Mouse (Mus musculus) midbrain, postnatal 0 days (tissue): ENCODE measurements at regions not wholly inside any gene's neighbourhood (a gene's known extent, or its start where the extent isn't known, plus 50 kb on each side); places are given as distances from the start of the nearest gene placed in this dataset.

ENCODE experiments used
- ATAC-seq: fragments of 200-750 bp; cut with Nextera tagmentation; 2 replicates; pipeline ENCODE4 v1.8.0; 2017; ENCODE audit warnings: moderate number of reproducible peaks, mild to moderate bottlenecking, moderate TSS enrichment, moderate library complexity; ENCODE audit not compliant: low FRiP score
- DNase-seq: peaks from one replicate; pipeline ENCODE4 v3.0.0-alpha.2; 2015; ENCODE audit warnings: low spot score
- H3K27ac ChIP-seq: fragments of 300-500 bp; sonication (generic); 2 replicates; pipeline ENCODE4 v1.5.1; 2014; ENCODE audit warnings: low read depth, mild to moderate bottlenecking, low read length, mixed read lengths
- H3K27me3 ChIP-seq: fragments of 300-500 bp; sonication (generic); 2 replicates; pipeline ENCODE4 v1.6.1; 2014; ENCODE audit warnings: low read length, control low read depth, mixed read lengths; ENCODE audit not compliant: insufficient read depth
- H3K36me3 ChIP-seq: fragments of 300-500 bp; sonication (generic); 2 replicates; pipeline ENCODE4 v1.6.1; 2014; ENCODE audit warnings: low read length, control low read depth, mixed read lengths; ENCODE audit not compliant: insufficient read depth
- H3K4me1 ChIP-seq: fragments of 300-500 bp; sonication (generic); 2 replicates; pipeline ENCODE4 v1.6.1; 2014; ENCODE audit warnings: mild to moderate bottlenecking, control low read depth, antibody characterized with exemption, low read length, mixed read lengths; ENCODE audit not compliant: insufficient read depth
- H3K4me2 ChIP-seq: fragments of 300-500 bp; sonication (generic); 2 replicates; pipeline ENCODE4 v1.6.1; 2014; ENCODE audit warnings: low read depth, mild to moderate bottlenecking, low read length, mixed read lengths; ENCODE audit not compliant: poor library complexity, severe bottlenecking
- H3K4me3 ChIP-seq: fragments of 300-500 bp; sonication (generic); 2 replicates; pipeline ENCODE4 v1.5.1; 2014; ENCODE audit warnings: low read depth, mild to moderate bottlenecking, low read length, moderate library complexity
- H3K9ac ChIP-seq: fragments of 300-500 bp; sonication (generic); replicated peaks from 2 replicates; pipeline ENCODE4 v1.6.1; 2014; ENCODE audit warnings: mild to moderate bottlenecking, low read length, moderate library complexity, mixed read lengths; ENCODE audit not compliant: poor library complexity, severe bottlenecking
- H3K9me3 ChIP-seq: fragments of 300-500 bp; sonication (generic); 2 replicates; pipeline ENCODE4 v1.6.1; 2016; ENCODE audit warnings: low read length, control low read depth
- CTCF ChIP-seq: IDR thresholded peaks from 2 replicates; pipeline ENCODE4 v1.5.1; 2016; ENCODE audit warnings: antibody characterized with exemption, mild to moderate bottlenecking
- WGBS: fragments of 180-500 bp; shearing (Covaris S2); extraction: QIAGEN DNeasy Blood & Tissue Kit; methylation state at CpG from one replicate; pipeline ENCODE4 v1.1.7; 2014; 5-methylcytosine and 5-hydroxymethylcytosine counted together

- DNase-seq (no peak), ATAC-seq (no peak)
- H3K27ac ChIP-seq, result no peak overlapping the region
- H3K4me2 ChIP-seq, result no peak overlapping the region
- no peaks in the 10 kb centered on the region for H3K27me3 ChIP-seq
- TF ChIP-seq CTCF, result 0 out of 2 replicates have a peak, but pooled peaks have one; percentile 7
- no peaks in the 10 kb centered on the region for H3K36me3 ChIP-seq
- no peaks in the 10 kb centered on the region for H3K9me3 ChIP-seq
- WGBS, result 85% methylated on average over 2 of the region's 2 CpGs
- no peak overlapping the region for H3K9ac ChIP-seq
- no peaks in the 10 kb centered on the region for H3K4me1 ChIP-seq
- no peak overlapping the region for H3K4me3 ChIP-seq
Measured at GRCm38 (mm10) chr3:52632635-52633034, 364.5 kb downstream of the Foxo1 start.

GRCm38 (mm10) chr3:52630209-52630608 is 362.1 kb downstream of the Foxo1 start:
- no peaks in the 10 kb centered on the region for H3K36me3 ChIP-seq
- no peak for TF ChIP-seq CTCF
- H3K27me3 ChIP-seq, result no peaks in the 10 kb centered on the region
- WGBS, result 85% methylated on average over 5 of the region's 5 CpGs
- H3K4me2 ChIP-seq, result no peak overlapping the region
- H3K27ac ChIP-seq, result no peak overlapping the region
- DNase-seq (no peak), ATAC-seq (no peak)
- no peak overlapping the region for H3K9ac ChIP-seq
- no peak overlapping the region for H3K4me3 ChIP-seq
- H3K4me1 ChIP-seq, result no peaks in the 10 kb centered on the region; the same call in 1 of the 2 replicates
- no peaks in the 10 kb centered on the region for H3K9me3 ChIP-seq

- no peak overlapping the region for H3K9ac ChIP-seq
- H3K36me3 ChIP-seq, result no peaks in the 10 kb centered on the region
- no peak overlapping the region for H3K4me2 ChIP-seq
- WGBS, result 67% methylated on average over 1 of the region's 1 CpGs
- no peak overlapping the region for H3K4me3 ChIP-seq
- H3K27ac ChIP-seq, result no peak overlapping the region
- H3K9me3 ChIP-seq, result no peaks in the 10 kb centered on the region
- ATAC-seq (no peak), DNase-seq (no peak)
- TF ChIP-seq CTCF, result no peak
- no peaks in the 10 kb centered on the region for H3K27me3 ChIP-seq
- H3K4me1 ChIP-seq, result no peaks in the 10 kb centered on the region; the same call in 1 of the 2 replicates
Measured at GRCm38 (mm10) chr3:52625125-52625524, 357.0 kb downstream of the Foxo1 start.

GRCm38 (mm10) chr3:52622530-52622929 is 354.4 kb downstream of the Foxo1 start:
- Histone ChIP-seq H3K4me3 (no peak overlapping the region), H3K4me2 (no peak overlapping the region), H3K36me3 (no peaks in the 10 kb centered on the region), H3K9me3 (no peaks in the 10 kb centered on the region), H3K9ac (no peak overlapping the region), H3K27ac (no peak overlapping the region), H3K27me3 (no peaks in the 10 kb centered on the region), H3K4me1 (no peaks in the 10 kb centered on the region; the same call in 1 of the 2 replicates)
- ATAC-seq (no peak), DNase-seq (no peak)
- TF ChIP-seq CTCF, result no peak
- 93% methylated on average over 8 of the region's 8 CpGs for WGBS

- WGBS, result 89% methylated on average over 8 of the region's 8 CpGs
- H3K27ac ChIP-seq, result no peak overlapping the region
- no peak for TF ChIP-seq CTCF
- H3K4me3 ChIP-seq, result no peak overlapping the region
- no peak overlapping the region for H3K4me2 ChIP-seq
- ATAC-seq (no peak), DNase-seq (no peak)
- no peaks in the 10 kb centered on the region for H3K9me3 ChIP-seq
- no peak overlapping the region for H3K9ac ChIP-seq
- H3K36me3 ChIP-seq, result no peaks in the 10 kb centered on the region
- no peaks in the 10 kb centered on the region for H3K27me3 ChIP-seq
- no peaks in the 10 kb centered on the region; the same call in 1 of the 2 replicates for H3K4me1 ChIP-seq
Measured at GRCm38 (mm10) chr3:52621936-52622335, 353.8 kb downstream of the Foxo1 start.

- 91% methylated on average over 2 of the region's 2 CpGs for WGBS
- H3K9me3 ChIP-seq, result no peaks in the 10 kb centered on the region
Measured at GRCm38 (mm10) chr3:52618925-52619224, 350.7 kb downstream of the Foxo1 start.

More at GRCm38 (mm10) chr3:52618925-52619224, 350.7 kb downstream of the Foxo1 start:
- ATAC-seq, result no peak
- Histone ChIP-seq H3K4me2 (no peak overlapping the region), H3K4me3 (no peak overlapping the region), H3K36me3 (no peaks in the 10 kb centered on the region), H3K4me1 (no peaks in the 10 kb centered on the region), H3K27ac (no peak overlapping the region), H3K27me3 (no peaks in the 10 kb centered on the region), H3K9ac (no peak overlapping the region)
- DNase-seq, result no peak
- TF ChIP-seq CTCF, result no peak
